Mouse (Mus musculus) intestine, postnatal 0 days (tissue): ENCODE results near the gene Dhrs7. TPM values are rescaled to one million over a fixed set of nuclear protein-coding genes. Genes with fewer than 3 reads are reported as not detected.
"Not testable (repeated sequence)": the region's sequence is repeated elsewhere in the genome, so short reads cannot be mapped to it uniquely, and the experiment has no call there.

Source experiments
- ATAC-seq: fragments of 200-750 bp; cut with Nextera tagmentation; 2 replicates; pipeline ENCODE4 v1.8.0; 2017; ENCODE audit warnings: mild to moderate bottlenecking, moderate TSS enrichment, moderate library complexity
- H3K27ac ChIP-seq: fragments of 300-500 bp; sonication (generic); 2 replicates; pipeline ENCODE4 v1.5.1; 2014; ENCODE audit warnings: mild to moderate bottlenecking, low read depth, low read length, moderate library complexity
- H3K27me3 ChIP-seq: fragments of 300-500 bp; sonication (generic); replicated peaks from 2 replicates; pipeline ENCODE4 v1.6.1; 2014; ENCODE audit warnings: low read length, mixed read lengths; ENCODE audit not compliant: control insufficient read depth, insufficient read depth
- H3K36me3 ChIP-seq: fragments of 300-500 bp; sonication (generic); 2 replicates; pipeline ENCODE4 v1.6.1; 2014; ENCODE audit warnings: mild to moderate bottlenecking, moderate library complexity; ENCODE audit not compliant: control insufficient read depth, insufficient read depth
- H3K4me1 ChIP-seq: fragments of 300-500 bp; sonication (generic); replicated peaks from 2 replicates; pipeline ENCODE4 v1.6.1; 2014; ENCODE audit warnings: antibody characterized with exemption, low read length, mixed read lengths; ENCODE audit not compliant: control insufficient read depth, insufficient read depth
- H3K4me2 ChIP-seq: fragments of 300-500 bp; sonication (generic); replicated peaks from 2 replicates; pipeline ENCODE4 v1.6.1; 2014; ENCODE audit warnings: low read depth, mild to moderate bottlenecking, moderate library complexity
- H3K4me3 ChIP-seq: fragments of 300-500 bp; sonication (generic); 2 replicates; pipeline ENCODE4 v1.5.1; 2014; ENCODE audit warnings: low read depth, low read length
- H3K9ac ChIP-seq: fragments of 300-500 bp; sonication (generic); 2 replicates; pipeline ENCODE4 v1.6.1; 2014; ENCODE audit warnings: mild to moderate bottlenecking, low read depth, low read length
- H3K9me3 ChIP-seq: fragments of 300-500 bp; sonication (generic); 2 replicates; pipeline ENCODE4 v1.6.1; 2016; ENCODE audit warnings: mixed run types; ENCODE audit not compliant: control insufficient read depth
- CTCF ChIP-seq: sonication (generic); IDR thresholded peaks from 2 replicates; pipeline ENCODE4 v1.5.1; 2016; ENCODE audit warnings: low read depth, mild to moderate bottlenecking, control low read depth, antibody characterized with exemption, moderate library complexity
- WGBS: fragments of 180-500 bp; shearing (Covaris S2); extraction: QIAGEN DNeasy Blood & Tissue Kit; methylation state at CpG from one replicate; pipeline ENCODE4 v1.1.7; 2014; 5-methylcytosine and 5-hydroxymethylcytosine counted together
- polyA plus RNA-seq: library from polyadenylated mRNA; unstranded; fragments of >200 nt; fragmentation: Nextera tagmentation; extraction: Ambion mirVana; gene quantifications from 2 replicates; pipeline ENCODE4 v1.2.1, GENCODE M21; 2015

Dhrs7 gene
- polyA plus RNA-seq, 1 experiment from 2014 or later: 79.3 TPM

DNA sequence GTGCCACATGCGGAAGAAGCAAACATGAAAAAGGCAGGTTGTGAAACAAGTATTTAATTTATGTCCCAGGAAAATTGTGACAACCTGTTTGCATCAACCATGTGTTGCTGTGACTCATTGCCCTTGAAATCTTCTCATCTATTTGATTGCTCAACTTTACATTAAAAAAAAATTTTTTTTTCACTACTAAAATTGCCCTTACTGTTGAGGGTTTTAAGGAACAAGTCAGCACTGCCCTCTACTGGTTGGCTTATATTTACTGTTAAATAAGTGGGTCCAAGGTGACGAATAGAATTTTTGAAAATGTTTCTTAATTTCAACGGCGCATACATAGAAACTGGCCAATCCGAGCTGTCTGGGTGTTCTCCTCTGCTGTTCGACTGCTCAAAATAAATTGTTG lies 29.2 kb upstream of the Dhrs7 start:
- no peak for ATAC-seq
- Histone ChIP-seq H3K9ac (no peak overlapping the region), H3K4me3 (no peak overlapping the region), H3K9me3 (no peaks in the 10 kb centered on the region), H3K27ac (no peak overlapping the region), H3K36me3 (no peaks in the 10 kb centered on the region), H3K4me2 (no peak overlapping the region), H3K27me3 (no peaks in the 10 kb centered on the region), H3K4me1 (no peaks in the 10 kb centered on the region)
- TF ChIP-seq CTCF: peak; percentile 74
- WGBS: 39% methylated on average over 6 of the region's 6 CpGs

DNA sequence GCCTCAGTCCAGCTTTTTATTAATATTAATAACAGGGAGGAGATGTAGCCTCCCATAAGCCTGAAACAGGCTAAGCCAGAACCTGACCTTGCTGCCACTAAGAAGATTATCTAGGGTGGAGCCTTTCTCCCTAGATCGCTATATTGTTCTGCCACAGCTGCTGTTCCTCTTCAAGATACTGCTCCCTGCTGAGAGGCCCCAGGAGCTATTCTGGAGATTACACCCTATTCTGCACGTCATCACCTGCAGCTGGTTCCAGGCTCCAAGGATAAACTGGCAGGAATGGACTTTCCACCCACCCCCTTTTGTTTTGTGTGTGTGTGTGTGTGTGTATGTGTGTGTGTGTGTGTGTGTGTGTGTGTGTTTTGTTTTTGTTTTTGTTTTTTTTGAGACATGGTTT lies 23.6 kb upstream of the Dhrs7 start:
- WGBS: 41% methylated on average over 2 of the region's 2 CpGs
- H3K9ac ChIP-seq: not testable (repeated sequence)

DNA sequence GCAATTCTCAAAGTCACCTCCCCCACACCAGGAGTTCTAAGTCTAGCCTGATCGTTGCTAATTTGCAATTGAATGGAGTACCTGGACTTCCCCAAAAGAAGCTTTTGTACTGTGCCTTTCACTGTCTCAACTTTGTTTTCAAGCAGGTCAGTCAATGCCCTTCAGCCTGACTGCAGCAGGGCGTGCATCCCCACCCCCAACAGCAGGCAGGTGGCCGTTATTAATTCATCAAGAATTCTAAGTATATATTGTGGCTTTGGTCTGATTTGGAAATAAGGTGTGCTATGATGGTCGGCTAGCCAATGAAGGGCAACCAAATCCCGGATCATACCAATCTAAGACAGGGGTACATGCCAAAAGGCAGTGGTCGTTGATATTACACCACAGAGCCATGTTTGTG lies 23.0 kb upstream of the Dhrs7 start:
- not testable (repeated sequence) for H3K9ac ChIP-seq, H3K27ac ChIP-seq, H3K4me1 ChIP-seq, H3K27me3 ChIP-seq, H3K36me3 ChIP-seq, H3K4me3 ChIP-seq, H3K9me3 ChIP-seq, ATAC-seq, H3K4me2 ChIP-seq
- 62% methylated on average over 6 of the region's 6 CpGs for WGBS

More for the DNA sequence above, 23.6 kb upstream of the Dhrs7 start:
- not testable (repeated sequence) for H3K27ac ChIP-seq, H3K4me3 ChIP-seq, H3K27me3 ChIP-seq, ATAC-seq, H3K9me3 ChIP-seq, H3K36me3 ChIP-seq, H3K4me2 ChIP-seq, H3K4me1 ChIP-seq

DNA sequence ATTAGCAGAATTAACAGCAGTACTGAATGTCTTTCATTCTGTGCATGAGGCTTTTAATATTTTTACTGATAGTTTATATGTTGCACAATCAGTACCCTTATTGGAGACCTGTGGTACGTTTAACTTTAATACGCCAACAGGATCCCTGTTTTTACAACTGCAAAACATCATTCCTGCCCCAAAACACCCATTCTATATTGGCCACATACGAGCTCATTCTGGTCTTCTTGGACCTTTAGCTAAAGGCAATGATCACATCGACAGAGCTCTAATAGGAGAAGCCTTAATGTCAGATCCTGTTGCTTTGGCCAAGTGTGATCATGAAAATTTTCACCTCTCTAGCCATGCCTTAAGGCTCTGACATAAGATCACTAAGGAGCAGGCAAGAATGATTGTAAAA lies 21.9 kb upstream of the Dhrs7 start:
- H3K9me3 ChIP-seq, H3K9ac ChIP-seq, ATAC-seq, H3K4me3 ChIP-seq, H3K27me3 ChIP-seq, H3K4me1 ChIP-seq, H3K27ac ChIP-seq, H3K4me2 ChIP-seq, H3K36me3 ChIP-seq: not testable (repeated sequence)
- WGBS: 83% methylated on average over 4 of the region's 4 CpGs

DNA sequence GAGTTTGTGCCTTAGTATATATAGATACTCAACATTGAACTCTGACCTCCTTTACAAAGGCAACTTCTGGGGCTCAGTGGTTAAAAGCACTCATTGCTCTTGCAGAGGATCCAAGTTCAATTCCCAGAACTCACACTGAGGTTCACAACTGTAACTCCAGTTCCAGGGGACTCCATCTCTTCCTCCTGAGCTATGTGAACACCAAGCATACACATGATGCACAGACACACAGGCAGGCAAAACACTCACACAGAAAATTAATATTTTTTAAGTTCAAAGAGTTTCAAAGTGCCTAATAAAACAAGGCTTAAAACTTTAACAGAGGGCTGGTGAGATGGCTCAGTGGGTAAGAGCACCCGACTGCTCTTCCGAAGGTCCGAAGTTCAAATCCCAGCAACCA lies 18.9 kb upstream of the Dhrs7 start:
- Histone ChIP-seq H3K9ac (no peak overlapping the region), H3K27ac (no peak overlapping the region), H3K4me2 (no peak overlapping the region), H3K9me3 (no peaks in the 10 kb centered on the region), H3K27me3 (no peaks in the 10 kb centered on the region), H3K4me3 (no peak overlapping the region), H3K36me3 (no peaks in the 10 kb centered on the region), H3K4me1 (no peaks in the 10 kb centered on the region)
- WGBS: 95% methylated on average over 3 of the region's 3 CpGs
- ATAC-seq: no peak
- TF ChIP-seq CTCF: no peak

DNA sequence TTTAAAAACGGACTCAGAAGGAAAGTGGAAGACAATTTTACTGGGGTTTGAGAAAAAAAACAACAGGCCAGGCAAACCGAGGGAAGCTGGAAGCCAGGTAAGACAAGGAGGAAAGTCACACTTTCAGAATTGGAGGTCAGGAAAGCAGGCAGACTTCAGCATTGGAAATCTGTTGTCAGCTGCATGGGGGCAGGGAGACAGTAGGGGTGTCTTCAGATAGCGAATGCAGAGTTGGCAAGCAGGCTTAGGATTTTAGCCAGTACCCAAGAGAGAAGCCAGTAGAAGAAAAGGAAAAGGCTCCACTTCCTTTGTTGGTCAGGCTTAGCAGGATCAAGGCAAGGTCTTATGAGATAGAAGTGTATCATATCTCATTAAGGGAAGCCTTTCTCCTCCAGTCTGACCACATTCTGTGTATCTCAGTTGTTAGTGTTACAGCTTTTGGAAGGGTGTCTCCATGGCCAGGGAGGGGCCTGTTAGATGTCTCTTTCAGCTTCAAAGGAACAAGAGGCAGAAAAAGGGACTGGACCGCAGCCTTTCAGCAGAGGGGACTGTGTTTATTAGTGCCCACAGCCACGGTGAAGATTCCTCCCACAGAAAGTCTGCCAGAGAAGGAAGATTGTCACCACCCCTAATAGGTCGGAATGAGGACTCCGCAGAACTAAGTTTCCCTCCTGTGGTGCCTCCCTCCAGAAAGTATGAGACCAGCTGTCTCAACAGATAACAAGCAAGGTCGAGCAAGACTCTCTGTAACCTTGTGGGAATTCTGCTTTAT lies 18.0 kb upstream of the Dhrs7 start:
- no peak overlapping the region for H3K27ac ChIP-seq
- H3K36me3 ChIP-seq: no peaks in the 10 kb centered on the region
- H3K4me3 ChIP-seq: no peak overlapping the region
- H3K9ac ChIP-seq: no peak overlapping the region
- no peak for TF ChIP-seq CTCF
- ATAC-seq: no peak
- H3K9me3 ChIP-seq: no peaks in the 10 kb centered on the region
- no peaks in the 10 kb centered on the region for H3K27me3 ChIP-seq
- no peak overlapping the region for H3K4me2 ChIP-seq
- WGBS: 55% methylated on average over 8 of the region's 8 CpGs
- no peaks in the 10 kb centered on the region for H3K4me1 ChIP-seq

DNA sequence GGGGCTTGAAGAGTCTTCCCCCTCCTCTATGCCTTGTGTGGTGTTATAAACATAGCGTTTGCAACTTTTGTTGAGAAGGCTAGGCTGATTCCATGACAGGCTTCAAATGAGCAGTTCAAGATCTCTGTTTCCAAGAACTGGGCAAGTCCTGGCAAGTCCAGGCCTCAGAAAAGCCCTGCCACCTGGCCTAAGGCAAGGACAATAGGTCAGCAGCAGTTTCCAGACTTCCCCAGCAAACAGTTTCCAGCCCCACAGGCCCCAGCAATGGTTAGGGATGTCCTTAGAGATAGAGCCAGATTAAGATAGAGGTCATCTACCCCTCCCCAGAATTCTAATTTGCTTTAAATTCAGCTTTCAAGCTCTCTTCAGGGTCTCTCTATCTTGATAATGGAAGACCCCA lies 17.2 kb upstream of the Dhrs7 start:
- ATAC-seq: no peak
- 96% methylated on average over 1 of the region's 1 CpGs for WGBS
- Histone ChIP-seq H3K27ac (no peak overlapping the region), H3K9ac (no peak overlapping the region), H3K9me3 (no peaks in the 10 kb centered on the region), H3K27me3 (no peaks in the 10 kb centered on the region), H3K4me1 (no peaks in the 10 kb centered on the region), H3K36me3 (no peaks in the 10 kb centered on the region), H3K4me2 (no peak overlapping the region), H3K4me3 (no peak overlapping the region)
- TF ChIP-seq CTCF: no peak
